Mouse (Mus musculus) megakaryocyte, embryonic 14.5 days (primary cell): ENCODE data around the gene Mrpl4. TPM values are rescaled to one million over a fixed set of nuclear protein-coding genes. Genes with fewer than 3 reads are reported as not detected.

ENCODE experiments used
- H3K27me3 ChIP-seq: replicated peaks from 2 replicates; pipeline ENCODE3; 2012; ENCODE audit warnings: inconsistent platforms
- H3K36me3 ChIP-seq: replicated peaks from 2 replicates; pipeline ENCODE3; 2012; ENCODE audit warnings: low read length, inconsistent platforms, mixed read lengths
- H3K4me1 ChIP-seq: 2 replicates; pipeline ENCODE4 v1.6.1; 2012; ENCODE audit warnings: inconsistent platforms
- H3K4me3 ChIP-seq: replicated peaks from 2 replicates; pipeline ENCODE3; 2012; ENCODE audit warnings: moderate library complexity, mild to moderate bottlenecking, inconsistent platforms
- H3K9me3 ChIP-seq: 2 replicates; pipeline ENCODE4 v1.6.1; 2012; ENCODE audit warnings: inconsistent platforms
- FLI1 ChIP-seq: IDR thresholded peaks from 2 replicates; pipeline ENCODE4 v1.6.1; 2012; ENCODE audit warnings: low read length, inconsistent platforms, mixed read lengths
- GATA1 ChIP-seq: IDR thresholded peaks from 3 replicates; pipeline ENCODE4 v1.6.1; 2012; ENCODE audit warnings: mixed read lengths, low read length, inconsistent platforms, borderline replicate concordance
- polyA plus RNA-seq: library from polyadenylated mRNA; stranded (reverse); fragments of >175 nt; gene quantifications from 2 replicates; pipeline ENCODE4 v1.2.3, GENCODE M21; 2012; ENCODE audit warnings: low replicate concordance; ENCODE audit not compliant: insufficient read depth

The Mrpl4 gene
- polyA plus RNA-seq, 1 experiment: 63.4 TPM

GRCm38 (mm10) chr9:21028560-21029110 is 26.1 kb downstream of the Mrpl4 start:
- TF ChIP-seq GATA1 (no peak), FLI1 (no peak)

GRCm38 (mm10) chr9:21029291-21030054 is 26.9 kb downstream of the Mrpl4 start, which contains the start of gene Icam4:
Gene Icam4 (plus strand): TSS chr9:21029373.
- Histone ChIP-seq H3K4me3 (peak within 1 kb of the TSS; percentile 94), H3K9me3 (no peaks in the 10 kb centered on the region), H3K36me3 (peaks cover 25% of the 10 kb centered on the region), H3K4me1 (peaks cover 73% of the 10 kb centered on the region), H3K27me3 (peaks cover 51% of the 10 kb centered on the region)
- no peak for TF ChIP-seq GATA1

More at GRCm38 (mm10) chr9:21028560-21029110, 26.1 kb downstream of the Mrpl4 start:
- peak overlapping the region; percentile 94 for H3K4me3 ChIP-seq
- H3K36me3 ChIP-seq: peaks cover 25% of the 10 kb centered on the region
- peaks cover 67% of the 10 kb centered on the region for H3K4me1 ChIP-seq
- no peaks in the 10 kb centered on the region for H3K9me3 ChIP-seq
- peaks cover 45% of the 10 kb centered on the region for H3K27me3 ChIP-seq

GRCm38 (mm10) chr9:21030055-21030600 is 27.6 kb downstream of the Mrpl4 start:
- Histone ChIP-seq H3K4me1 (peaks cover 80% of the 10 kb centered on the region), H3K4me3 (peak overlapping the region; percentile 94), H3K27me3 (peaks cover 57% of the 10 kb centered on the region), H3K36me3 (peaks cover 25% of the 10 kb centered on the region), H3K9me3 (no peaks in the 10 kb centered on the region)
- TF ChIP-seq GATA1 (no peak), FLI1 (no peak)

GRCm38 (mm10) chr9:21030781-21031250 is 28.3 kb downstream of the Mrpl4 start:
- peaks cover 19% of the 10 kb centered on the region for H3K36me3 ChIP-seq
- peak overlapping the region; percentile 94 for H3K4me3 ChIP-seq
- TF ChIP-seq FLI1 (no peak), GATA1 (no peak)
- no peaks in the 10 kb centered on the region for H3K9me3 ChIP-seq
- H3K27me3 ChIP-seq: peaks cover 58% of the 10 kb centered on the region
- peaks cover 87% of the 10 kb centered on the region for H3K4me1 ChIP-seq

GRCm38 (mm10) chr9:21031251-21031895 is 28.8 kb downstream of the Mrpl4 start:
- H3K4me1 ChIP-seq: peaks cover 92% of the 10 kb centered on the region
- H3K27me3 ChIP-seq: peaks cover 61% of the 10 kb centered on the region
- TF ChIP-seq FLI1 (no peak), GATA1 (no peak)
- peak overlapping the region; percentile 94 for H3K4me3 ChIP-seq
- peaks cover 16% of the 10 kb centered on the region for H3K36me3 ChIP-seq
- no peaks in the 10 kb centered on the region for H3K9me3 ChIP-seq

- TF ChIP-seq GATA1 (no peak), FLI1 (no peak)
- Histone ChIP-seq H3K4me1 (peaks cover 98% of the 10 kb centered on the region), H3K9me3 (peaks cover 4% of the 10 kb centered on the region; the same call in 1 of the 2 replicates), H3K4me3 (peak within 1 kb of the TSS; percentile 94), H3K27me3 (peaks cover 62% of the 10 kb centered on the region), H3K36me3 (peaks cover 11% of the 10 kb centered on the region)
Observed at GRCm38 (mm10) chr9:21031896-21032351, 29.4 kb downstream of the Mrpl4 start, which contains the start of gene Icam5. Gene Icam5 (plus strand): TSS chr9:21032073.

- TF ChIP-seq FLI1 (no peak), GATA1 (no peak)
- Histone ChIP-seq H3K4me1 (peaks cover 98% of the 10 kb centered on the region), H3K4me3 (peak overlapping the region; percentile 94), H3K27me3 (peaks cover 62% of the 10 kb centered on the region), H3K36me3 (peaks cover 6% of the 10 kb centered on the region), H3K9me3 (peaks cover 6% of the 10 kb centered on the region; the same call in 1 of the 2 replicates)
Observed at GRCm38 (mm10) chr9:21032491-21032890, 30.0 kb downstream of the Mrpl4 start.

- TF ChIP-seq FLI1 (no peak), GATA1 (no peak)
- Histone ChIP-seq H3K27me3 (peaks cover 66% of the 10 kb centered on the region), H3K9me3 (peaks cover 10% of the 10 kb centered on the region; the same call in 1 of the 2 replicates), H3K4me3 (peak overlapping the region; percentile 94), H3K4me1 (peaks cover 96% of the 10 kb centered on the region), H3K36me3 (peaks cover 1% of the 10 kb centered on the region)
Observed at GRCm38 (mm10) chr9:21033136-21033535, 30.6 kb downstream of the Mrpl4 start.

GRCm38 (mm10) chr9:21034481-21035085 is 32.0 kb downstream of the Mrpl4 start:
- H3K4me1 ChIP-seq: peaks cover 85% of the 10 kb centered on the region
- TF ChIP-seq FLI1 (no peak), GATA1 (no peak)
- H3K4me3 ChIP-seq: peak overlapping the region; percentile 85
- H3K9me3 ChIP-seq: peaks cover 21% of the 10 kb centered on the region
- no peaks in the 10 kb centered on the region for H3K36me3 ChIP-seq
- H3K27me3 ChIP-seq: peaks cover 77% of the 10 kb centered on the region
